Mouse (Mus musculus): ENCODE results near the gene Sbno2.

GRCm38 (mm10) chr10:80141243-80141642 lies 35.9 kb upstream of the Sbno2 start:
- TF ChIP-seq CTCF (IDR thresholded peaks at IDR 0.05; ENCODE audit: borderline replicate concordance, insufficient read depth, low read depth, low read length) (peak; percentile 69; the same call in 1 of the 2 replicates), POLR2A (IDR thresholded peaks at IDR 0.05; ENCODE audit: borderline replicate concordance, insufficient read depth, low read length) (peak; percentile 73; the same call in 1 of the 2 replicates)
